Mouse (Mus musculus) testis, adult 2 months (tissue): Measurements from ENCODE around the gene Kdm4a.

Experiments
- CTCF ChIP-seq: fragments of 200-500 bp; IDR thresholded peaks from 2 replicates; pipeline ENCODE4 v1.5.1; 2012; ENCODE audit warnings: low read depth, mild to moderate bottlenecking, inconsistent platforms, low read length, moderate library complexity; ENCODE audit not compliant: control insufficient read depth, insufficient read depth, insufficient replicate concordance
- POLR2A ChIP-seq: fragments of 200-500 bp; IDR thresholded peaks from 2 replicates; pipeline ENCODE4 v1.6.1; 2012; ENCODE audit warnings: low read depth, mild to moderate bottlenecking, inconsistent platforms, low read length, moderate library complexity; ENCODE audit not compliant: control insufficient read depth

DNA sequence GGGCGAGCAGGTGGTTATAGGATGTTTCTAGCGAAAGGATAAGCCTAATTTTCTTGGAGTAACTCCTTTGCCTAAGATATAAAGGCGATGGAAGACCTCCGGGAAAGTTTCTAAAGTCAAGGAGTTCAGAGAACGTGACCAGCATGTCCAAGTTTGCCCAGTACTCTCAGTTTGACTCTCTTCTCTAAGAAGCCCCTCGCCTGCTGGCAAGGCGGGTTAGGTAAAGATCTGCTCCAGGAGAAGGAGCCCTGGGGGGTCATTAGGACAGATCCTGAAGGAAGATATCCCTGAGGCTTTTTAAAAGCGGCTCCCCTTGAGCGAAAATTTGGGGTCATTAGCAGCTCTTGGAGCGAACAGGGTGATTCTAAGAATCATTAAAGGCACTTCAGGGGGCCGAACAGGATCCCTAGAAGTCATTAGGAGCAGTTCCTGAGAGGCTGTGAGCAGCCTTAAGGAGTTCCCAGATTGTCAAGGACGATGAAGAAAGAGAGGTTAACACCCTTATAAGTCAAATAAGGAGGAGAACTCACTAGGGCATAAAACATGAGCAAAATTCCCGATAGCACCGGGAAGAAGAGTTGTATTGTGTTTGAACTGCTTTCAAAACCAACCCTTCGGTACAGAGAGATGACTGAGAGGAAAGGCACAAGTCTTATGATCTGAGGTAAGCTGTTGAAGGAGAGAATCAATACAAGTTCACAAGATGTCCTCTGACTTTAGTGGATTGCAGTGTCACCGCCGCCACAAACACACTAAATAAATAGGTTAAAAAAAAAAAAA lies 648 bp upstream of the Kdm4a start:
- TF ChIP-seq POLR2A: no peak
- TF ChIP-seq CTCF: no peak
